Mouse (Mus musculus) cerebellum, postnatal 36 days (tissue): Measurements from ENCODE around the gene Adamts12.

Experiments
- DNase-seq, 2 experiments: peaks; one replicate each; pipeline ENCODE4 v3.0.0; 2021 to 2022; ENCODE audit warnings: mixed read lengths in 2 of 2

Adamts12 gene

GRCm38 (mm10) chr15:11064558-11065411 is at the start of gene Adamts12:
Gene Adamts12, plus strand, starts transcription at chr15:11064790.
- DNase-seq, result no peak

DNA sequence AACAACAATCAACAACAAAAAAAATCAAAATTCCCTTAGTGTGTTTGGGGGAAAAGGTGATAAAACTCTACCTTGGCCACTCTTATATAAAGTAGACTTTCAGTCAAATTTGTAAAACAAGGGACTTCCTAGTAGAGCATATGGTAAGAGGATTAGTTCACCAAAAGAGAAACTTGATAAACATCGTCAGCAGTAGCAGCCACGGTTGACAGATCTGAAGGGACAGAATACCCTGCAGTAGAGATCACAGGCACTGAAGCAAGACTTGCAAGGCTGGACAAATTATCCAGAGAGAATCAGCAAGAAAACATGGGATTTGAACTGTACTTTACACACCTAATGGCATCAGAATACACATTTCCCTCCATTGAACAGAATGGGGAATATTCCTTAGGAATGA is 49.7 kb upstream of the Adamts12 start:
- DNase-seq, result no peak

GRCm38 (mm10) chr15:11026801-11027561 is 37.6 kb upstream of the Adamts12 start:
- DNase-seq, result no peak

DNA sequence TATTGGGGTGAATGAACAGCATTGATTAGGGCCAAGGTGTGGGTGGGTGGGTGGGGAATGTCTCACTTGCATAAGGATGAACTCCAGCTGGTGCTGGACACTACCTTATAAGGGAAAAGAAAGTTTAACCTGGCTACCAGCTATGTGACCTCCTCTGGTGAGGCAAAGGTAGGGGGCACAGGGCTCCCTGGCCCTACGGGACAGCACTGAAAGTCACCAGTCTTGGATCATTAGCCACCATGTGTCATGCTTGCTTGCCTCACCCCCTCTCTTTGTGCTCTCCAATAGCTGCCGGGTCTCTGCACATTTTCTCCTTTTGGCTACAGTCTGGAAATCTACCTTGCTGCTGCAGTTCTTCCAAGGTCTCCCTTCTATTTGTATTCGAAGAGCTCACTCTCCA is 34.4 kb upstream of the Adamts12 start:
- no peak for DNase-seq

DNA sequence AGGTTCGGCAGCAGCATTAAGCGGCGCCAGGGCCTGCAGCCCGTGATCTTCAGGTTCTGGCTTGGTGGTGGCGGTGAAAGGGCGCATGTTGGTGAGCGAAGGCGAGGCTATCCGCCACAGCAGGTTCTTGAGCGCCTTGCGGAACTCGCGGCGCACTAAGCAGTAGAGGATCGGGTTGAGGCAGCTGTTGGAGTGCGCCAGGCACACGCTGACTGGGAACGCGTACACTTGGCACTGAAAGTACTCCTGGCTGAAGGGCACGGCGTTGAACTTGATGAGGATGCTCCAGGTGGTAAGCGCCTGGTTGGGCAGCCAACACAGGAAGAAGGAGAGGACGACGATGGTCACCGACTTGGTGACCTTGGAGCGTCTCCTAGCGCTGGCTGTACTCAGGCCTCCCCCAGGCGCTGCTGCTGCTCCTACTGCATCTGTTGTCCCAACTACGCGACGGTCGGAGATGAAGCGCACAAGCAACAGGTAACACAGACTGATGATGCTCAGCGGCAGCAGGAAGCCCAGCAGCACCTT is 28.6 kb upstream of the Adamts12 start:
- no peak for DNase-seq

- DNase-seq, result no peak
These were observed 27.8 kb upstream of the Adamts12 start for GRCm38 (mm10) chr15:11036535-11037375.

DNA sequence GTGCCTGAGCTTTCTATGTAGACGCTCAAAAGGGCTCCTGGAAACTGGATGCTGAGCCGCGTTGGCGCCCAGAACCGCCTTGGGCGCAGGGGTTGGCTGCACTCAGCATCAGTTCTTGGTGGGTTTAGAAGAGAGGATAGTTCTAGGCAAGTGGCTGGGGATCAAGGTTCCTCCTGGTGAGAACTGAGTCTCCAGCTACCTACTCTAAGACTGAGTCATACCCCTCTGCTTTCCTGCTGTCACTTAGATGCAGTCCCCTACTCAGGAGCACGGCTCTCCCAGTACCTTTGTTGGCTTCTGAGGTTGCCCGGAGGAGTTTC is 27.3 kb upstream of the Adamts12 start:
- DNase-seq, result no peak

- DNase-seq, result no peak
These were observed 26.9 kb upstream of the Adamts12 start, which contains the start of gene Rxfp3 for GRCm38 (mm10) chr15:11037711-11038110. Gene Rxfp3, minus strand, starts transcription at chr15:11037991.

DNA sequence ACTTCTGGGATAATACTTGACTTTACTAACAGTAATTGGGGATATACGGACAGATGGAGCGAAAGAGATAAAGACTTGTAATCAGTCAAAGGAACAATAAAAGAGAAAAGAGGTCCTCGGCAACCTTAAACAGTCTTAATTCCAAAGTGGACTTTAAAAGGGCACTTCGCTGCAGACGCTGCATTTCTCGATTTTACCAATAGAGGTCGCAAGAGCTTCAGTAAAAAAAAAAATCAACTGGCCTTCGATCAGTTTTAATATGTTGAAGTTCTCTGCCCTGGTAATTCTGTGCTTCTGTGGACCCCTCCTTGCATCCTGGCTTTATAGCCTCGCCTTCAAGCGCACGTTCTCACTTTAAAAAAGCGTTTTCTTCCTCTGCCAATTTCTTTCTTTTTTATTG is 26.1 kb upstream of the Adamts12 start:
- DNase-seq, result peak in 1 of 2 experiments; percentile 49

- no peak for DNase-seq
These were observed 24.5 kb upstream of the Adamts12 start for GRCm38 (mm10) chr15:11040067-11040466.

DNA sequence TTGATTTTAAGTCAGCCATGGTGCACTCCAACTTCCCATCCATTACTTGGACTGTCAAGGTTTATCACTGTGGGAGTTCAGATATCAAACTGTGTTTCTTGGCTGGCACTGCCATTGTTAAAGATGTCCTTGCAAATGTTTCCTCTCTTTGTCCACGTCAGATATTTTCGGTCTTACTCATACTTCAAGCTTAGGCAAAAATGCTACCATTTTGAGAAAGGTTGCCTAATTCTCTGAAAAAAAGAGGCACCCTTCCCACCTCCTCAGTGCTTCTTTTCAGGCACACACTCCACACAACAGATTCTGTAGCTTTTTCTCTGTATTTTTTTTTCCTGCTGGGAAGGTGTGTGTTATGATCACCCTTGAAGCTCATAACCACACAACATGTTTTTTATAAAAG is 23.4 kb upstream of the Adamts12 start:
- no peak for DNase-seq

- DNase-seq, result no peak
These were observed 21.8 kb upstream of the Adamts12 start for GRCm38 (mm10) chr15:11042828-11043227.

DNA sequence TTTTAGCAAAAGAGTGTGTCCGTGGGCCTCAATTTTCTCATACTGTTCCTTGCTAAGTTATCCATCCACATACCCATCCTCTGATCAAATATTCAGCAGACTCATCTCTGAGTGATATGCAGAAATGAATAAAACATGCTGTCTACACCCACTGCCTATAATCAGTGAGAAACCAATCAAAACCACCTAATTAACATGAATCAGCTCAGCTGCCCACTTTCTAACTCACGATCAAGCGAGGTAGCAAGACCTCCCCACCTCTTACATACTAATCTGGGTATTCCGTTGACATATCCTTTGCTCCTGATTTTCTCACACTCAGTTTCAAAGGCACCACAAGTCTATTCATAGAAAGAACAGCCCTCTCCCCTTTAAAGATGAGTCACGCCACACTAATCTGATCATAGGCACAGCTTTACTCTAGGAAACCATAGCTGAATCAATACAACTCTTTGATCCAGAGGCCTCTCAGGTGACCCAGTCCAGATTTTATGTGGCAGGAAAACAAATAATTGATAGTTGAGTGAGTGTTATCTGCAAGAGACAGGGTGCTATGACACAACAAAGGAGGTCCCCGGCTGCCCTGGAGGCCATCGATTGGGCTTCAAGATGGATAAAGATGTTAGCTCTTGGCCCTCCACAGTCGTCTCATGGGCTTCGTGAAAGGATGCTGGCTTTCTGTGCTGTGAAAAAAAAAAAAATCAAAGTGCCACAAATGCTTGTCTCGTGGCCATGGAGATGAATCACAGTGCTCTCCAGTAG is 10.7 kb upstream of the Adamts12 start:
- DNase-seq, result no peak

GRCm38 (mm10) chr15:11054440-11055080 is 10.0 kb upstream of the Adamts12 start:
- DNase-seq, result no peak

DNA sequence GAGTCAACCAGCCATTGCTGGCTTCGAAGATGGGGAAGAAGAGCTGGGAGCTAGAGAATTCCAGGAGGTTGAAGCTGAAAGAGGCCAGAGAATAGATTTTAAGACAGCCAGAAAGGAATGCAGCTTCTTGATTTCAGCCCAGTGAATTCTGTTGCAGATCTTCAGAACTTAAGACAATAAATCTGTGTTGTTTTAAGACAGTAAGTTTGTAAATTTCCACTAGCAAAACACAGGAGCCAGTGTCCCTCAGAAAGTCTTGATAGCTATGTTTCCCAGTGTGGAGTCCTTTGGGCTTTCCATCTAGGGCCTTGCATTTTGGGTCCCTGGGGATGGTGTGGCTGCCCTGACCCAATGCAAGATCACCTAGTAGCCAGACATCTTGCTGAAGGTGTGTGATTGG is 1.7 kb upstream of the Adamts12 start:
- no peak for DNase-seq

GRCm38 (mm10) chr15:11064160-11064557 is 431 bp upstream of the Adamts12 start:
- DNase-seq, result no peak

DNA sequence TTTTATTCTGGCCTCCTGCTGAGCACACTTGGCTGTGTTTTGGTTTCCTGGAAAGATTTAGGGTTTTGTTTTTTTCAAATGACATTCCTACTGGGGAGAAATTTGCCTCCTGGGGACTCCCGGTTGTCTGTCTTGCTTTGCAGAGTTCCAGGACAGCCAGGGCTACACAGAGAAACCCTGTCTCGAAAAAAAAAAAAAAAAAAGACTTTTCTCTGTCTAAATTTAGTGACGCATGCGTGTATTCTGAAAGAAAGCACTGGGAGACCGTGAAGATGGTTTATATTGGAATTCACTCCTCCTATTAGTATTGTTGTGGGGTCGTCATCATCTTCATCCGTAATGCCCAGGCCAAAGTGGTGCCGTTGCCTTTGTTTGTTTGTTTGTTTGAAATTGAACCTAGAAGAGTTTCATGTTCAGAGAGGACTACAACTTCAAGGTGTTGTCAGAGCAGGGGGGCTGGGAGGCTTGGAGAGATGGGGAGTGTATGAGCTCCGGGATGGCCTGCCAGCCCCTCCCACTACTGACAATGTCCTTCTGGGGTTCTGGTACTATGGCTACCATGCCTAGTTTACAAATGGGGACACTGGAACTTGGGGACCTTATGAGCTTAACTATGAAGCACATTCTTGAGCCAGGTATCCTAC is 1.1 kb downstream of the Adamts12 start:
- no peak for DNase-seq

DNA sequence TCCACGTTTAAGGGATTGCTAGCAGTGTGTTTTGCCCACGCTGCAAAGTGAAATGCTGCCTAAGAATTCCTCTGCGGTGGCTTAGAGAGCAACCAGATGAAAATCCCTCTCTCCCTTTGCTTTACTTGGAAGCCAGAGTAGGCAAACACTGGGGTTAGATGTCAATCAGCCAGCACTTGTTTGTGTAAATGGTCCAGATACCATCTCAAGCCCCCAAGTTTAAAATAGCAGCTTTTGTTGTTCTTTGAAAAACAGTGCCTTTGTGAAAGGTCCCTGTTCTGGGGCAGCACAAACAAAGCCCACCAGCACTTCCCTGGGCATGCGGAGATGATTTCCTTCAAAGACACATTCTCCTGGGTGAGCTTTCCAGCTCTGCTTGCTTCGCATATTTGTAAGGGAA is 1.7 kb downstream of the Adamts12 start:
- DNase-seq, result no peak

DNA sequence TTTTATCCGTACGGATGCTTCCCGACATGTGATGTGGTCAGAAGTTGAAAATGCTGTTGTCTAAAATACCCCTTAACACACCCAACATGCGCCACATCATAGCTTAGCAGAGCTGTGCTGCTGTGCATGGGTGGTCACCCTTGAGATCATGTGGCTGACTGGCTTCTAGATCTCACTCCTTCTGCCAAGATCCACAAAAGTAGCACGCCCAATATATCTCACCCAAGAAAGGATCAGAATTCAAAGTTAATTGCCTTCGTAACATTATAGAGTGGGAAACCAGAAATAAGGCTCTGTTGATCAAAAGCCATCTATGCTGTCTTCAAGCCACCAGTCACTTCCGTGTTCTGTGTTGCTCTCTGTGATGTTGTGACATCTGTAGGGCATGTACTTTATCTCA is 3.3 kb downstream of the Adamts12 start:
- DNase-seq, result no peak

DNA sequence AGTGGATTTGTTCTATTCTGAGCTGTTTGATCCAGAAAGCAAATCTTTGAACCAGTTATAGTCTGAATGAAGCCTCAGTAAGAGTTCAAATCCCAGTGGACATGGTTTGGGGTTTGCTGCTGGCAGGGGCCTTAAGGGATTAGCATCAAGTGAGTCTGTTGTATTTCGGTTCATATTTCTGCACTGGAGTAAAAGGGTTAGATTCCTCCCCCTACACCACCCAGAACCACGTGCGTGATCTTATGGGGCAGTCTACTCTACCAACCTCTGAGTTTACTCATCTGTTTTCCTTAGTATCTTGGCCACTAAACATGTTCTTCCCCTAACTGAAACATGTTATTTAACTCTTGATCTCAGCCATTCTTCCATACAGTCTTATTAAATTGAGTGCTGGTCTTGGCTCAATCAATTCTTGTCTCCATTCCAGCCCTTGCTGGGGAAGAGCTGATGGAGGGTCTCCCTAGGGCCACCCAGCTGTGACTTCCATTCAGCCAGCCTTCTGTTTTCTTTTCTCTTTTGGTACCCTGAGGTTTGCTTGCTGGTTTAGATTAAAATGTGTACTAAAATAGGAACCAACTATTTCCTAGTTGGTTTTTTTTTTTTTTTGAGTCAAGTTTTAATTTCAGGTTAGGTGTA is 11.3 kb downstream of the Adamts12 start:
- no peak for DNase-seq
